Mouse (Mus musculus): Measurements from ENCODE around the gene Ssh3.

Ssh3 gene

DNA sequence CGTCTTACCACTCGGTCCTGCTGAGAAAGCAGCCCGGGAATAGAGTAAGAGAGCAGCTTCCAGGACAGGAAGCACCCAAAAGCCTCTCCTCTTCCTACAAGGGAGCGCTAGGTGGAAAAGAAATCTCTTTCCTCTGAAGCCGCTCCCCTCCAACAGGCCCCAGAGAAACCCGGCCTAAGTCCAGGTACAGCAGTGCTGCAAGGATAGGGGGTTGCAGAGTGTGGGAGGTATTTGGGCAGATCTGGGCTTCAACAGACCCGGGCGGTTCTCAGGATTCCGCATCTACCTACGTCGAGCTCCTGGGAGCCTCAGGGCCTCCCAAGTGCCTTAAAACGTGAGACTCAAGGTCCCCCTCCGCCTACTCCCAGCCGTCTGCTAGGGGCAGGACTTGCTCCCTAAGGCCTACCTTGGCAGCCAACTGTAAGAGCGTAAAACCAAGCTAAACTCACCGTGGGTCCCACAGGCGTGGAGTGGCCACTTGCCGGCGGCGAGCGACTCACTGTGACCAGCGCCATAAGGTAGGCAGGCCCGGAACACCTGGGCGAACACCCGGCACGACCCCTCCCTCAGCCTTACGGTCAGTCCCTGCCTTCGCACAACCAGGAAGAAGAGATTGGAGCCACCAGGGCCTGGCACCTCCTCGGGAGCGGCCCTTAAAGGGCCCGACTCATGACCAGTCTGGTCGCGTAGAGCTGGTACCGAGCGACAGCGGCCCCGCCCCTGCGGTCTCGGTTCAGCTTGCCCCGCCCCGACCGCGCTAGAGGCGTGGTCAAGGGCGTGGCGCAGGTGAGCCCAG is at the start of gene Ssh3:
Gene Ssh3 (minus strand): TSS at position 615 of the 796 bp plus-strand sequence.
- peak; percentile 90 to 92 for DNase-seq

DNA sequence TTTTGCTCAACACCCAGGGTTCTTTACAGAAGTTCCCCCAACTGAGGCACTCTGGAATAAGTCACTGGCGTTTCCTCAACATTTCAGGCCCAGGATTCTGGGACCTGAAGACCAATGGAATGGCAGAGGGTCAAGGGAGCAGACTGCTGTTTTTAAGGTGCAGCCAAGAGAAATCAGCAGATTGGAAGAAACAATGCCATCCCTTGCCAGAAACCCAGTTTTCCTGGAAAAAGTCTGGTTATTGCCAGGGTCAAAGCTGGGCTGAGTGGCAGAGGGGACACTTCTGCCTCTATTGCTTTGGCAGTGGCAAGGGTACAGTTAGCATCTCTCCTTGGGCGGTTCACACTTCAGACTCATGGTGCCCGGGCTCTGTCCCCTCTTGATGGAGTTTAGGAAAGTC is 48.2 kb upstream of the Ssh3 start:
- DNase-seq: no peak

DNA sequence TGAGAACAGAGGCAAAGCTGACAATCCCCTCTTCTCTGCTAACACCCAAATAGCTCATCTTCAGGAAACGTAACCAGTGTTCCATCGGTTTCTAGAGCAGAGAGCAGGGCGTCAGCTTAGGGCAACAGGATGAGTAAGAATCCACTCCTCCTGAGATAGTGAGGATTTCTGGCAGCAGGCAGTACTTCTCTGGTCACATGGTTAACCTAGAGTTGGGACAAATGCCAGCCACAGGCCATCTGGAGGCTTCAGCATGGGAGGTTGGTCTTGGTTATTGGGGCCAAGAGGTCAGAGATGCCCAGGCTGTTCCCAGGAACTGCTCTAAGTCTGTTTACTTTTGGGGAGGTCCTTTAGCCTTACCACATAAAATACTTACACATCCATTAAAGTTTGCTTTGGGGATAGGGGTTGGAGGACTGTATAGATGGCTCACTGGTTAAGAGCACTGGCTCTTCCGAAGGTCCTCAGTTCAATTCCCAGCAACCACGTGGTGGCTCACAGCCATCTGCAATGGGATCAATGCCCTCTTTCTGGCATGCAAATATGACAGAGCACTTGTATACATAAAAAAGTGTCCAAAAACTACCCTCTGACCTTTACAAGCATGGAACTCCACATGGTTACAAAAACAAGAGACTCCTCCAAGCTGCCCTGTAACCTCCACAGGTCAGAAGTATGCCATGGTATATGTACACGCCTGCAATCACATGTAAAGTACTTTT is 46.4 kb upstream of the Ssh3 start:
- DNase-seq: peak; percentile 56

DNA sequence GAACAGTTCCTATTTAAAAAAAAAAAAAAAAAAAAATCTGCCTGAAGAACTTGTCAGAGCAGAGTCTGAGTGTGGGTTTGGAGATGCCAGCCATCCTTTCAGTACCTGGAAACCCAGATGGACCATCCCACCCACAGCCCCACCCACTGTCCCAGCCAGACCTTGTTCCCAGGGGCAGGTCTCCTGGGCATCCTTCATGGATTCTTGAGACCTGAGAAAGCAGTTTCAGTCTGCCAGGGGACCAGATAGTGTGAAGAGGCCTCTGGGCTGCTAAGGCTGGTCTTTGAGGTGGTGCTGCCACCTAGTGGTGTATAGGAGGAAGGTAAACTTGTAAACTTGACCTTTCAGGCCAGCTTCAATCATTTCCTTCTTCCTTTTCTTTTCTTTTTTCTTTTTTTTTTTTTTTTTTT is 40.8 kb upstream of the Ssh3 start:
- peak; percentile 57 to 62 for DNase-seq

DNA sequence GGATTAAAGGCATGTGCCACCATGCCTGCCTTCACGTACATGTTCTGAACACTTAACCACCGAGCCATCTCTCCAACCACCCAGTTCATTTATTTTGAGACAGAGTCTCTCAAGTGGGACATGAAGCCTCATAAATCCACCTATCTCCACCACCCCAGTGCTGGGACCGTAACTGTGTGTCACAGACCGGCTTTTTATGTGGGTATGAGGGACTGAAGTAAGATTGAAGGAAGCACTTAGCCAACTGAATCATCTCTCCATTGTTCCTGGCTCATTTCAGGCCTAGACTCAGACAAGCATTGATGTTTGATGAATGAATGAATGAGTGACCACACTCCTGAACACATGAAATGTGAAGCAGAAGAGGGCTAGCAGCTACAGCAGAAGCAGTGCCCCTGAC is 40.3 kb upstream of the Ssh3 start:
- no peak for DNase-seq

DNA sequence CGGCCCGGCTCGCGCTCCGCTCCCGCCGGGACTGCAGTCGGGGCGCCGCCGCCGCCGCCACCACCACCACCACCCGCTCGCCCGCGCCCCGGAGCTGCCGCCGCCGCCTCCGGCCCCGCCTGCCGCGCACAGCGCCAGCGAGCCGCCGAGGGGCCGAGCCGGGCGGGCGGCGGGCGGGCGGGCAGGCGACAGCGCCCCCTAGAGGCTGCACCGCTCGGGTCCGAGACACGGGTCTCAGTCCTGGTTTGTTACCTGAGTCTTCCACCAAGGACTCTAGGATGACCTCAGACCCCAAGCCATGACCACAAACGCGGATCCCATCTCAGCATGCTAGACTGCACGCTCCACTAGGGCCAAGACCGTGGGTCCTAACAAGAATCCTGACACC is 37.2 kb upstream of the Ssh3 start, which contains the start of gene Grk2:
Gene Grk2 (minus strand): TSS at position 33 of the 388 bp plus-strand sequence.
- peak; percentile 66 to 82 for DNase-seq

DNA sequence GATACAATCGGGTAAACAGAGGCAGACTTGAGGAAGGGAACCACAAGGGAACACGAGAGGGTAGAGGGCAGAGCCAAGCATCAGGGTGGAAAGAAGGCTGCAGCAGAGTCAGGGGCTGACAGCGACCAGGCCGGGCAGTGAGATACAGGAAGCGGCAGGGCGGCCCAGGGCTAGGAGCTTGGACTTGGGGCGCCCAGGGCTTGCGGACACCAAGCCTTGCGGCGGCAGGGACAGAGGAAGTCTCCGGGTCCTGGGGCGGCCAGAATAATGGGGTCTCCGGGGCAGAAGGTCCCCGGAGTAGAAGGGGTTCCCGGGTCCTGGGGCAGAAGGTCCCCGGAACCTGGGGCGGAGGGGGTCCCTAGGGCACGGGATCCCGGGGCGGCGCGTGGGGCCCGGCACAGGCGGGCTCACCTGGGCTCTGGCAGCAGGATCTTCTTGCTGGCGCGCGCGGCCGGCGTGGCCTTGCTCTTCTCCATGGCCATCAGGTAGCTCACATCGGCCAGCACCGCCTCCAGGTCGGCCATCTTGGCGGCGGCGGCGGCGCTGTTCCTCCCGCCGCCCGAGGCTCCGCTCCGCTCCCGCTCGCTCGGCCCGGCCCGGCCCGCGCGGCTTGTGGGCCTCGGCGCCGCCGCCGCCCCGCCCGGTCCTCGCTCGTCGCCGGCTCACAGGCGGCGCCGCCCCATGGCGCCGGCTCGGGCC is 36.7 kb upstream of the Ssh3 start:
- peak in 1 of 2 experiments; percentile 42 for DNase-seq

DNA sequence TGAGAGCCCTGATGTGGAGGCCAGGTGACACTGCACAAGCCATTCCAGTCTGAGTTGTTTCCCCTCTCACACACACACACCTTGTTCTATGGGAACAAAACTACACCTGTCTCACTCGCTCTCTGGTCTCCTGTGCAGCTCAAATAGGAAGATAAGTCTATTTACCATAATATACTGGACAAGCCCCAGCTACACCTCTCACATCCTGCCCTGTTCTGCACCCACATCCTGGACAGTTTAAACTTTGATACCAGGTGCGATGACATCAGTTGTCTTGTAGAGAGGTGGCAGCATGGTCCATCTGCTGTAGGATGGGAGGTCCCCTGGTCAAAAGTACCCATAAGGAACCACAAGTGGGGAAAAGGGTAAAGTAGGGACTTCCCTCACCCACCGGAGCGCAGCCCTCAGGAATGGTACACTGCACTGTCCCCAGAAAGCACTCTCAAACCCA is 35.9 kb upstream of the Ssh3 start:
- no peak for DNase-seq

DNA sequence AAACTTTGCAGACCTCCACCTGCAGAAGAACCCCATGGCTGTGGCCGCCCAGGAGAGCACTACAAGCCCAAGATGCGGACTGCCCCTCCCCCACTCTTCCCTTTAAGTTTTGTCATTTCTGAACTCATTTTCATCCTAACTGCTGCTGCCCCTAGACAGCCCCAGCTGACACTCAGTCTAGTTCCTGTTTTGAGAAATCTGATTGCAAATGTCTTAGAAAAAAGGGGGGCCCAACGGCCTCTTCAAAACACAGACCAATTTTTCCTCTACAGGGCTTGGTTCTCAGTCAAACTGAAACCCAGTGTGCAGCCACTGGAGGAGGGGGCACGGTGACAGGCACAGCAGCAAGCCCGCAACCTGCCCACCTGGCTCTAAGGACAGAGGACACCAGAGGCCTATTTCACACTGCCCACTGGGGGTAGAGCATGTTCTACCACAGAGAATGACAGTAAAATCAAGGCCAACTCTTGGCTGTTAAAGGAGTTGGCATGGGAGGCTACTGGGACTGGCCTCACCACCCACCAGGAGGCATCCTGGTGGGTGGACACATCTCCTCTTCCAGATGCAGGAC is 35.4 kb upstream of the Ssh3 start:
- no peak for DNase-seq

DNA sequence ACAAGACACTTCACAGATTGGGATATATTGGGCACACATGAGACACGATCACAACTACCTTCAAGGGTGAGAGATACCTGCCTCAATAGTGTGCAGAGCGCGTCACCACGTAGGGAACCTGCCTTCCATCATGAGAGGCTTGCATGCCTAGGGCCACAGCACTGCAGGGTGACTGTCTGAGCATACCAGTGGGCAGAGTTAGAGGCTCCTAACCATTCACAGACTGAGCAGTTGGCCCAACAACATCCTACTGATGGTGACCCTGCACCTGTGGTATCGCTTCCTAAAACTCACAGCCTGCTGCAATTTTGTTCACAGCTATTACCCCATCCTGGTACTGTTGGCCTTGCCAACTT is 34.6 kb upstream of the Ssh3 start:
- no peak for DNase-seq

DNA sequence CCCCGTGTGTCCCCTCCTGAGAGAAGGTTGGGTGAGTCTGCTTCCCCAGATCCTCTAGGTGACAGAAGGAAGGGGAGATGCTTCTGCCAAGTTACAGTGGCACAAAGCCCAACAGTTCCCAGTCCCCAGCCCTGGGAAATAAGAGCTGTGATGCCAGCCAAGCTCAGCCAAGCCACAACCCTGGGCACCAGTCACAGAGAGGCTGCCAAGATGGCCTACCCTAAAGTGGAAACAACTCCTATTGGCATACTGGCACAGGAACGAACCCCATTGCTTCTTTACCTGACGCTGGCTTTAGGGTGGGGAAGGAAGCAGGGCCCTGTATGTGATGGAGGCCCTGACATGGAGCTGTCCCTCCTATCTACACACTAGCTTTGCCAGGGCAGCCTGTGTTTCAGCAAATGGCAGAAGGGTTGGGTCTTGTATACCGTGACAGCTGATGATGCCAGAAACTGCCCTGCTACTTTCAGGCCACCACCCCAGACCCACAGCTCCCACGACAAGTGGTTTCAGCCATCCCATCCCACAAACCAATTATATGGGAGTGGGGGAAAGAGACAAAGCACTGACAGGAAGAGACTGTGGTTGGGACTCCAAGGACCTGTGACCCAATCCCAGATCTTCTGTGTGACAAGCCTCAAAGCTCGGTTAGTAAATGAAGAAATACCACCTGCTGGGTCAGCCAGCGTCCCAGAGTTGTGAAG is 34.1 kb upstream of the Ssh3 start:
- DNase-seq: no peak

DNA sequence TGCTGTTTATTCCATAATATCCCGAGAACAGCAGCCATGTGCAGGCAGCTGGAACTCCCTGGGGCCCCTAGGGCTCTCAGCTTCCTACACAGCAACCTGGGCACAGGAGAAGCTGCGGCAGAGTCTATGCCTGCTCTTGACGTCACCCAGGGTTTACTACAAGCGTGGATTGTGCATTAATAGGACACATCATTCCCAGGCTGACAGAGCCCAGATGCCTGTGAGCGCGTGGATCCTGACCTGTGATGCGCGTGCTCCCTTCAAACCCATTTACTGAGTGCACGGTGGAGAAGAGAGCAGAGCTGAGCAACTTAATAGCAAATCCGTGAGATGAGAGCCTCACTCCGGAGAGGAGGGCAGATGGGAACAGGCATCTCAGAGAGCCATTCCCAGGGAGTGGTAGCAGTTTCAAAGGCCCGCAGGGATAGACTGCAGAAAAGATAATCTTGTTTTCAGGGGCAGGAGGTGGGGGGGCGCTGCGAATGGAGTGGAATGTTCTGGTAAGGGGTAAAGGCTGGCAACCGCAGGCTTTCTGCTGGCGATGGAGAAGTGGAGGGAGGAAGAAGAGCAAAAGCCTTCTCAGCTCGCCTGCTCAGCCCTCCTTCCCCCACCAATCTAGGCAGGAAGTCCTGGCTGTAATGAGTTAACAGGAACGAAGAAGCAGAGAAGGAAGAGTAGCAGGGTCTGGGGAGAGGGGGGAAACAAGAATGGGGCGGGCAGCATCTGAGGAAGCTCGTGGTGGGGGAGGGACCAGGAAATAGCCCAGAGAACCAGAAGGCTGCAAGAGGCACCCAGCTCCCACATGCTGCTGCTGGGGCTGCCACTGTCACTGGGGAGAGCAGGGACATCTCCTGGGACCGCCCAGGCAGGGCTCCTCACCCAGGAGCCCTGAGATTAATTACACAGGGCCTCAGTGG is 33.0 kb upstream of the Ssh3 start:
- DNase-seq: no peak

DNA sequence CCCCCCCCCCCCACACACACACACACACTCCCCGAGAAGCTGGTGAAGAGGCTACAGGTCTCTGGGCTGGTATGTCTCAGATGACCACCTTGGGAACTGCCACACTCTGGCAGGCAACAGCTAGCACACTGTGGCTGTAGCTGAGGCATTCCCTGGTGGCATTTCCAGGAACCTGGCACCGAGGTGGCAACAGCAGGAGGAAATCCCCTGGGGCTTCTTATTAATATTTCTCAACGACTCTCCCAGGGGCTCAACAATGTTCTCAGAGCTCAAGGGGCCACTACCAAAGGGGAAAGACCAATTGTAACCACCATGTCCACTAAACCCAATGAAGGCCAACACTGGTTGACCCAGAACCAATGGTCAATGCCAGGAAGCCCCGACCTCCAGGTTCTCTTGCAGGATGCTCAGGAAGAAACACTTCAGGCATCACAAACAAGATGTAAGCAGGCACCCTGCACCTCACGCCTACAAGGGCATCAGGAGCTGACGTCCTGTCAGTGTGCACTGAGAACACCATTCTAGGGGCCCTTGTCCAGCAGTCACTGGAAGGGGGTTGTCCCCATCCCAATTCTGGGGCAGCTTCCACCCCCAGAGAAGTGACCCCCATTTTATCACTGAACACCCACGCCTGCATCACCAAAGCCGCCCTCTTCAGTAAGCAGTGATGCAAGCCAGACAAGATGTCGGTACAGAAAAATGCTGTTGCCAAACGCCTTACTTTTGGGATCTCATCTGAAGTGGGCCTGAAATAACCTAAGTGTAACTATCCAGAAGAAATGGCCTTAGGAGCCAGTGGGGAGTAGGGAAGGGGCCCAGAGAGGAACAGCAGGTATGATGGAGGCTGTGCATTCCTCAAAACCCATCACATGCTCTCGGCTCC is 32.1 kb upstream of the Ssh3 start:
- DNase-seq: no peak

DNA sequence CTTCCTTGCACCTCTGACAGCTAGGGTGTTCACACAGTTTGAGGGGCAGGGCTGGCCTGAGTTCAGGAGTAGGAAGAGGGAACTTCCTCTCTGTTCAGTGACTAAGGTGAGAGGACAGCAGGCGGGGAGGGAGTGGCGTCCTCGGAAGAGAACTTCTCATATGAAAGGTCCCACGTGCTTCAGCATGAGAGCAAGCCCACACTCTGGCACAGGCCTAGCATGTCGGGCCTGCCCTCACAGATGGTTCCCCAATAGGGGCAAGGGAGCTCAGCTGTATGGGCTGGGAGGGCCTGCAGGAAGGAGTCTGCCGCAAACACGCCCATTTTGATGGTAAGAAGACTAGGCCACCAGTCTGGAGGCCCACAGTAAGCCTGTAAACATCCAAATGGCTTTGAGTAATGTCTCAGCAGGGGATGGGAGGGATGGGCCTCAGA is 31.3 kb upstream of the Ssh3 start:
- no peak for DNase-seq

DNA sequence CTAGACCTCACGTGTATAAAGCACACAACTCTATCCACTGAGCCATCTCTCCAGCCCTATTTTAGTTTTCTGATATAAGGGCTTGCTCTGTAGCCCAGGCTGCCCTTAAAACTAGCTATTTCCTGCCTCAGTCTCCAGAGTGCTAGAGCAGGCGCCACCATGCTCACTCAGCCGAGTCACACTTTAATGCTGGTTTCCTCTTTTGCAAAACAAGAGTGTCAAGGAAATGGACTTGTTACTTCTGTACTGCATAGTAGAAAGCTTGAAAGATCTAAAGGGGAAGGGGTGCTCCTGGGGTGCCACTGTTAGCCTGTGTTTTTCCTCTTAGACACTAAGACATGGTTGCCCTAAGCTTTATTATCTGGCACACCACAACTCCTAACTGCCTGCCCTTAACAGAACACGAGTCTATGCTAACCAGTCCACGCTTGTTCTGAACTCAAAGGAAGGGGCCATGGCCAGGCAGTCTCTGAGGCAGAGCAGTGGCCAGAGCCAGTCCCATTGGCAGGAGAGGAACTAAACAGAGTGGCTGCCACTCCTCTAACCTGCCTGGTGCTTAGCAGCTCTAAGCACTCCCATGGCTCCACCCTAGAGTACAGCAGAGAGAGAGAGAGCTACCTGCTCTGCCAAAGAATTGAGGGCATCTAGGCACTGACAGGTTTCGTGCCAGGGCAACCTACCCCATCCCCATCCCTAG is 30.7 kb upstream of the Ssh3 start:
- no peak for DNase-seq

DNA sequence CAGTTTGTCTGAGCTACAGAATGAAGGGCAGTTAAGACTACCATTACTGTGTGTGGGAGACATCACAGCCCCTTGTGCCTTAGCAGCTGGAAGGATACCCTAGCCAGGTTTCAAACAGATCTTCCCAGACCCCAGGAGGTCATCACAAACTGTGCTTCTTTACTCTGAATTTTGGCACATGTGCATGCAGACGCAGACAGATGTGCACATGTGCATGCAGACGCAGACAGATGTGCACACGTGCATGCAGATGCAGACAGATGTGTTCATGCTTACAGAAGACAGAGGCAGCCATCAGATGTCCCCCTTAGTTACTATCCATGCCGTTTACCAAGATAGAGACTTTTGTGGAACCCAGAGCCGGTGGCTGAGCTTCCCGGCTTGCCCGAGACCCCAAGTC is 30.1 kb upstream of the Ssh3 start:
- DNase-seq: no peak

DNA sequence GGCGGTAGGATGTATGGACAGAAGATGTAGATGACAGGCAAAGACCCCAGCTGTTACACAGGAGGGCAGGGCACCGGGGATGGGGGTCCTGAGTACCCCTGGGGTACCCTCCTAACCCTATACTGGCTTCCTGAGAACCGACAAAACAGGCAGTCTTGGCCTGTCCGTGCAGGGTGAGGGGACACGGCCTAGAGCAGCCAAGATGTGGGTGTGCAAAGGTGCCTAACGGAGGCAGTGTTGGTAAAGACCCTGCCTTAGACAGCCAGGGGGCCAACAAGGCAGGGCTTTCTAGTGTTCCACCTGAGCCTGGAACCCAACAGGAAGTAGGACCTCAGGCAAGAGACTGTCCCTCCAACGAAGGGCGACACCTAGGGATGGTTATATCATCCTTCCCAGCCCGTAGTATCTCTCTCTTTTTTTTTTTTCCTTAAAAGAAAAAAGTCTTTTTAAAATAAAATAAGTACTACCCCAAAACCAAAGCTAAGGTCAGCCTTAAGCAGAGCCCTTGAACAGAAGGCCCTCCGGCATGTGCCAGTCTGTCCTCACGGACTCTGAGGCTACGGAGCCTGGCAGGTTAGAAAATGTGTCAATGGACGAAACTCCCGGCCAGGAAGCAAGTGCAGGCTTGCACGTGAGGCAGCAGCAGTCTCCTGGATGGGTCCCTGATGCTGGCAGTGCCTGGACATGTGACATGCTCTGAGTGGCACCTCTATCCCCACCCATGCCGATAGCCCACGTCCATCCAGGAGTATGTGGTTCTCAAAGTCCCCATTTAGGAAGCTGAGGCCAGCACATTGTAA is 29.5 kb upstream of the Ssh3 start:
- DNase-seq: no peak

DNA sequence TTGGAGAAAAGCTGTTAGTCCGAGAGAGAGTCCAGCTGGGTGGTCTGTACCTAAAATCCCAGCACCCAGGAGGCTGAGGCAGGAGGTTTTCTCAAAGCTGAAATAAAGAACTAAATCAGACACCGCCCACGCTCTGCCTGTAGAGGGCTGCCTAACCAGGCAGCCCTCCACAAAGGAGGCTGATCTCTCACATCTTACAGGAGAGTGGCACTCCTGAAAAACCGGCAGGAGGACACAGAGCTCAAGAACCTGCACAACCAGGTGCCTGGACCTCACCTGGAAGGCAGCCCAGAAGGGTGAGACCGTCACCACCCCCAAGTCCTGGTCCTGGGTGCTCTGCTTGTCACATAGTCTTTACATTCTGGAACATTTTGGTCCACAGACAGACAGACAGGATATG is 28.9 kb upstream of the Ssh3 start:
- no peak for DNase-seq

DNA sequence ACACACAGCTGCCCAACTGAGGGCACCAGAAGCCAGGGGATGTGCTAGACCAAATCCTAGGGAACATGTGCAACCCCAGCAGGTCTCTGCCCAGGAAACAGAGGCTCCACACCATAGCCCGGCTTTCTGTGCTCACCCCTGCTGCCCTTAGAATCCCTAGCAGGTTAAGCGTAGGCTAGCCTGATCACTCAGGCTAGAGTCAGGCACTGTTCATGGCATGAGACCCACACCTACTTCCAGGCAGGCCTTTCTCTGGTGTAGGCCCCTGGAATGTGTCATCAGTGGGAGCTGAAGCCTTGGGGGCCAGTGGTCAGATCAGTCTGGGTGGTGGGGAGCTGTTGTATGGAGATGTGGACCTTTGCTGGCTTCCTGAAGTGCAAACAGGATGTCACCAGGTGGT is 27.6 kb upstream of the Ssh3 start:
- DNase-seq: no peak
